Mouse (Mus musculus): ENCODE data around the gene Ric1.

DNA sequence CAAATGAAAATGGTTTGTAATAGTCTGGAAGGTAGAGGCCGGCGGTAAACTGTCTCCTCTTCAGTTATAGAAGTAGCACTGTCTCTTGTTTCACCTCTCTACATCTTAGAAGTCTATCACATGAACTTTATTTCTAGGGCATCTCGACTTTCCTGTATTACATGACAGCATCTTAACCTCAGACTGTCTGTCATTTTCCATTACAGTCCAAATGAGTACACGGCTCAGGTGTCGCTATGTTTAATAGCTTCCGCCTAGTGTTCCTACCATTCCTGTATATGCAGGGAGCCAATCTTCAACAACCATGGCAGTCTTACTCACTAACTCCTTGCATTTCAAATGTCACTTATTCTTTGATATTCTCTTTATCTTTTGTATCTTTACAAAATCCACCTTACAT lies 21.9 kb downstream of the Ric1 start:
- TF ChIP-seq CTCF (IDR thresholded peaks at IDR 0.05; ENCODE audit: control insufficient read depth, insufficient read depth, insufficient replicate concordance, low read depth, low read length), result no peak
- no peak for TF ChIP-seq POLR2A (IDR thresholded peaks at IDR 0.05; ENCODE audit: control insufficient read depth, low read depth, low read length)

Data from testis, adult 2 months (tissue).